In the genomic region with DNA sequence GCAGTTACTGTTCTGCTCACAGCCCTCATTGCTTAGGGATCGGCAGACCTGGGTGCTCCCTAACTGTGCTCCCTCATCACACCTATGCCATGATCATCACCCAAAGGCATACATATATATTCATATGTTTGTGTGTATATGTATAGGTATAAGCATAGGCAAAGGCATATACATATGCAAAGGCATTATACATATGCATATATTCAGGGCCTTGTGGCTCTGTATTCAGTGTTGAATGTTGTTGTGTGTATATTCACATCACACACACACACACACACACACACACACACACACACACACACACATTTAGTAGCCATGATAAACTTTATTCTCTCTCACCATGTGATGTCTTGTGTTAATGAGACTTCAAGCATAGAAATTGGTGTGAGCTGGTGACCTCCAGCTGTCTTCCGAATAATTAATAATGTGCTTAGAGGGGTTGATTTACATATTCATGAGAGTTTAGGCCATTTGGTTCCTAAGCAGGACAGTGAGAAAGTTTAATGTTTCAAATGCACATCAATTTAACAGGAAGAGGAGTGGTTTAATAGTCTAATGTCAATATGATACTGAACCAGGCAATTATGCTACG, we compare ENCODE assay signal across 31 mouse cellular contexts.
DNase-seq lines count a peak whose midpoint lies in the region; ATAC-seq and TF ChIP-seq lines count a peak whose summit lies in the region.
"Had no signal": no experiment of that assay in that cellular context is flagged by ENCODE, and none has a peak within 500 bp of the region (broad histone marks: within the 10 kb centered on the region; RNA-seq: fewer than 3 reads in every experiment).

No protein-coding gene starts in this region.

- TF ChIP-seq CTCF in midbrain, postnatal 0 days (IDR thresholded peaks at IDR 0.05), result no peak

- H3K4me1 ChIP-seq in forebrain, embryonic 13.5 days, result peaks cover 20% of the 10 kb centered on the region
- no peaks in the 10 kb centered on the region for H3K4me1 ChIP-seq in forebrain, embryonic 10.5 days
- 0 out of 2 replicates have a peak, but pooled peaks cover 2% of the 10 kb centered on the region for H3K4me1 ChIP-seq in midbrain, embryonic 14.5 days (ENCODE audit: control insufficient read depth, insufficient read depth, low read length)
- no peaks in the 10 kb centered on the region for H3K4me1 ChIP-seq in midbrain, embryonic 11.5 days (ENCODE audit: control insufficient read depth, insufficient read depth, low read length)
- no peaks in the 10 kb centered on the region for H3K4me1 ChIP-seq in forebrain, embryonic 14.5 days (ENCODE audit: control insufficient read depth, insufficient read depth, low read length)
- H3K4me1 ChIP-seq in midbrain, postnatal 0 days (ENCODE audit: insufficient read depth, low read length), result no peaks in the 10 kb centered on the region
- H3K4me1 ChIP-seq: embryonic facial prominence, embryonic 12.5 days; heart, embryonic 13.5 days; limb, embryonic 10.5 days; limb, embryonic 15.5 days; liver, embryonic 13.5 days had no signal

- H3K9me3 ChIP-seq in forebrain, embryonic 13.5 days (replicated peaks), result no peaks in the 10 kb centered on the region
- H3K9me3 ChIP-seq in forebrain, embryonic 10.5 days, result no peaks in the 10 kb centered on the region
- no peaks in the 10 kb centered on the region for H3K9me3 ChIP-seq in midbrain, embryonic 14.5 days (ENCODE audit: control insufficient read depth, low read length)
- no peaks in the 10 kb centered on the region for H3K9me3 ChIP-seq in midbrain, embryonic 11.5 days (ENCODE audit: control insufficient read depth, low read length)
- H3K9me3 ChIP-seq in forebrain, embryonic 14.5 days (replicated peaks; ENCODE audit: control insufficient read depth, low read length), result no peaks in the 10 kb centered on the region
- H3K9me3 ChIP-seq in midbrain, postnatal 0 days (ENCODE audit: low read length), result no peaks in the 10 kb centered on the region
- H3K9me3 ChIP-seq: embryonic facial prominence, embryonic 12.5 days; heart, embryonic 13.5 days; limb, embryonic 10.5 days; limb, embryonic 15.5 days; liver, embryonic 13.5 days had no signal

- 55% methylated on average over 3 of the region's 3 CpGs for WGBS in forebrain, embryonic 13.5 days
- 89% methylated on average over 3 of the region's 3 CpGs for WGBS in forebrain, embryonic 10.5 days
- WGBS in midbrain, embryonic 14.5 days, result 53% methylated on average over 3 of the region's 3 CpGs
- WGBS in midbrain, embryonic 11.5 days, result 91% methylated on average over 3 of the region's 3 CpGs
- WGBS in forebrain, embryonic 14.5 days, result 45% methylated on average over 3 of the region's 3 CpGs
- WGBS in midbrain, postnatal 0 days, result 65% methylated on average over 3 of the region's 3 CpGs

- no peak overlapping the region for H3K4me2 ChIP-seq in forebrain, embryonic 13.5 days
- no peak overlapping the region for H3K4me2 ChIP-seq in midbrain, embryonic 14.5 days (ENCODE audit: low read length)
- no peak overlapping the region for H3K4me2 ChIP-seq in midbrain, embryonic 11.5 days
- H3K4me2 ChIP-seq in forebrain, embryonic 14.5 days (ENCODE audit: low read length), result no peak overlapping the region
- H3K4me2 ChIP-seq in midbrain, postnatal 0 days (ENCODE audit: low read depth, low read length, poor library complexity, severe bottlenecking), result no peak overlapping the region
- H3K4me2 ChIP-seq: embryonic facial prominence, embryonic 12.5 days; heart, embryonic 13.5 days; limb, embryonic 15.5 days; liver, embryonic 13.5 days had no signal

- H3K27ac ChIP-seq in forebrain, embryonic 13.5 days, result no peak overlapping the region
- H3K27ac ChIP-seq in forebrain, embryonic 10.5 days, result no peak overlapping the region
- H3K27ac ChIP-seq in midbrain, embryonic 14.5 days (replicated peaks; ENCODE audit: low read depth, low read length), result no peak overlapping the region
- no peak overlapping the region for H3K27ac ChIP-seq in midbrain, embryonic 11.5 days (ENCODE audit: low read depth, low read length)
- no peak overlapping the region for H3K27ac ChIP-seq in forebrain, embryonic 14.5 days (ENCODE audit: low read depth, low read length)
- H3K27ac ChIP-seq in midbrain, postnatal 0 days (ENCODE audit: low read depth, low read length), result no peak overlapping the region
- H3K27ac ChIP-seq: embryonic facial prominence, embryonic 12.5 days; heart, embryonic 13.5 days; limb, embryonic 10.5 days; limb, embryonic 15.5 days; liver, embryonic 13.5 days; macrophage; stomach, postnatal 0 days had no signal

- no peaks in the 10 kb centered on the region for H3K36me3 ChIP-seq in forebrain, embryonic 13.5 days (ENCODE audit: poor library complexity, severe bottlenecking)
- no peaks in the 10 kb centered on the region for H3K36me3 ChIP-seq in forebrain, embryonic 10.5 days (replicated peaks)
- H3K36me3 ChIP-seq in midbrain, embryonic 14.5 days (ENCODE audit: control insufficient read depth, insufficient read depth, low read length), result no peaks in the 10 kb centered on the region
- H3K36me3 ChIP-seq in midbrain, embryonic 11.5 days (ENCODE audit: control insufficient read depth, insufficient read depth, low read length), result no peaks in the 10 kb centered on the region
- H3K36me3 ChIP-seq in forebrain, embryonic 14.5 days (ENCODE audit: control insufficient read depth, insufficient read depth, low read length), result no peaks in the 10 kb centered on the region
- H3K36me3 ChIP-seq in midbrain, postnatal 0 days (ENCODE audit: insufficient read depth, low read length), result no peaks in the 10 kb centered on the region
- H3K36me3 ChIP-seq: embryonic facial prominence, embryonic 12.5 days; heart, embryonic 13.5 days; limb, embryonic 10.5 days; limb, embryonic 15.5 days; liver, embryonic 13.5 days had no signal

- no peak overlapping the region for H3K9ac ChIP-seq in forebrain, embryonic 13.5 days
- H3K9ac ChIP-seq in midbrain, embryonic 14.5 days (replicated peaks; ENCODE audit: low read length), result no peak overlapping the region
- H3K9ac ChIP-seq in midbrain, embryonic 11.5 days (ENCODE audit: low read length), result no peak overlapping the region
- no peak overlapping the region for H3K9ac ChIP-seq in forebrain, embryonic 14.5 days (ENCODE audit: low read length)
- H3K9ac ChIP-seq in midbrain, postnatal 0 days (replicated peaks; ENCODE audit: low read length, poor library complexity, severe bottlenecking), result no peak overlapping the region
- H3K9ac ChIP-seq: embryonic facial prominence, embryonic 12.5 days; heart, embryonic 13.5 days; limb, embryonic 15.5 days; liver, embryonic 13.5 days had no signal

- no peak overlapping the region for H3K4me3 ChIP-seq in forebrain, embryonic 13.5 days
- H3K4me3 ChIP-seq in forebrain, embryonic 10.5 days, result no peak overlapping the region
- no peak overlapping the region for H3K4me3 ChIP-seq in midbrain, embryonic 14.5 days (replicated peaks; ENCODE audit: low read depth, low read length)
- H3K4me3 ChIP-seq in midbrain, embryonic 11.5 days (ENCODE audit: low read depth, low read length), result no peak overlapping the region
- no peak overlapping the region for H3K4me3 ChIP-seq in forebrain, embryonic 14.5 days (ENCODE audit: low read depth, low read length)
- no peak overlapping the region for H3K4me3 ChIP-seq in midbrain, postnatal 0 days (ENCODE audit: low read depth, low read length)
- H3K4me3 ChIP-seq: embryonic facial prominence, embryonic 12.5 days; heart, embryonic 13.5 days; limb, embryonic 10.5 days; limb, embryonic 15.5 days; liver, embryonic 13.5 days; myocyte had no signal

- ATAC-seq in forebrain, embryonic 13.5 days, result 0 out of 2 replicates have a peak, but pooled peaks have one; percentile 55
- no peak for ATAC-seq in midbrain, embryonic 14.5 days (ENCODE audit: low FRiP score, low TSS enrichment)
- no peak for ATAC-seq in midbrain, embryonic 11.5 days (ENCODE audit: low FRiP score)
- peak; percentile 60; the same call in 1 of the 2 replicates for ATAC-seq in forebrain, embryonic 14.5 days
- ATAC-seq in midbrain, postnatal 0 days (ENCODE audit: low FRiP score), result no peak
- ATAC-seq: intestine, embryonic 16.5 days; lung, postnatal 0 days; Patski had no signal

- no peak for DNase-seq in forebrain, embryonic 10.5 days (ENCODE audit: extremely low spot score, low spot score)
- DNase-seq in midbrain, embryonic 14.5 days, result peak; percentile 26
- no peak for DNase-seq in midbrain, embryonic 11.5 days (ENCODE audit: low spot score, missing footprints)
- peak; percentile 48 for DNase-seq in forebrain, embryonic 14.5 days (ENCODE audit: low spot score)
- peak; percentile 34 for DNase-seq in midbrain, postnatal 0 days (ENCODE audit: low spot score)
- DNase-seq in left cerebral cortex, adult 11 months (ENCODE audit: low spot score), result no peak
- DNase-seq: adrenal gland, postnatal 10 days; cerebellum, adult 11 months; cerebellum, adult 9-11 months; embryo, embryonic 11 days; gastrocnemius, postnatal 10 days; heart, postnatal 10 days; kidney, adult 9 months; kidney, postnatal 10 days; layer of hippocampus, postnatal 36 days; liver, embryonic 13.5 days; lung, adult 18-20 months; right cerebral cortex, postnatal 4 days; thymus, adult 18-20 months; thymus, postnatal 36 days had no signal

- H3K27me3 ChIP-seq in forebrain, embryonic 13.5 days, result no peaks in the 10 kb centered on the region
- H3K27me3 ChIP-seq in forebrain, embryonic 10.5 days (ENCODE audit: poor library complexity, severe bottlenecking), result no peaks in the 10 kb centered on the region
- H3K27me3 ChIP-seq in midbrain, embryonic 14.5 days (ENCODE audit: control insufficient read depth, insufficient read depth, low read length), result no peaks in the 10 kb centered on the region
- no peaks in the 10 kb centered on the region for H3K27me3 ChIP-seq in midbrain, embryonic 11.5 days (ENCODE audit: control insufficient read depth, insufficient read depth, low read length)
- H3K27me3 ChIP-seq in forebrain, embryonic 14.5 days (replicated peaks; ENCODE audit: control insufficient read depth, insufficient read depth, low read length), result no peaks in the 10 kb centered on the region
- no peaks in the 10 kb centered on the region for H3K27me3 ChIP-seq in midbrain, postnatal 0 days (ENCODE audit: insufficient read depth, low read length)
- H3K27me3 ChIP-seq: embryonic facial prominence, embryonic 12.5 days; heart, embryonic 13.5 days; limb, embryonic 15.5 days; liver, embryonic 13.5 days; Patski had no signal

Comparison
In these comparisons a context has a peak if more than half of its experiments do, and no peak if none do; other contexts are left out.
1. DNase-seq: peak in midbrain, embryonic 14.5 days (single experiment), forebrain, embryonic 14.5 days (single experiment) and midbrain, postnatal 0 days (single experiment); none in forebrain, embryonic 10.5 days (single experiment), midbrain, embryonic 11.5 days (single experiment) and left cerebral cortex, adult 11 months (single experiment).
2. ATAC-seq: peak in forebrain, embryonic 13.5 days (single experiment) and forebrain, embryonic 14.5 days (single experiment); none in midbrain, embryonic 14.5 days (single experiment), midbrain, embryonic 11.5 days (single experiment) and midbrain, postnatal 0 days (single experiment).